Mouse (Mus musculus) small intestine, adult 2 months (tissue): ENCODE measurements around the gene Ssbp3. TPM values are rescaled to one million over a fixed set of nuclear protein-coding genes. Genes with fewer than 3 reads are reported as not detected.

Experiments used
- H3K27ac ChIP-seq: fragments of 200-500 bp; 2 replicates; pipeline ENCODE4 v1.5.1; 2012; ENCODE audit warnings: low read depth, low read length, control low read depth, inconsistent platforms; ENCODE audit not compliant: insufficient read depth
- H3K27me3 ChIP-seq: fragments of 200-500 bp; 2 replicates; pipeline ENCODE4 v1.6.1; 2012; ENCODE audit warnings: mild to moderate bottlenecking, moderate library complexity, low read length, inconsistent platforms; ENCODE audit not compliant: control insufficient read depth, insufficient read depth
- H3K36me3 ChIP-seq: fragments of 200-500 bp; 2 replicates; pipeline ENCODE4 v1.6.1; 2012; ENCODE audit warnings: mild to moderate bottlenecking, low read length, control low read depth, inconsistent platforms; ENCODE audit not compliant: control insufficient read depth, insufficient read depth
- H3K4me1 ChIP-seq: fragments of 200-500 bp; 2 replicates; pipeline ENCODE4 v1.6.1; 2012; ENCODE audit warnings: low read length, inconsistent platforms, mixed read lengths; ENCODE audit not compliant: control insufficient read depth, insufficient read depth, insufficient read length
- H3K4me3 ChIP-seq: fragments of 200-500 bp; 2 replicates; pipeline ENCODE4 v1.5.1; 2012; ENCODE audit warnings: low read depth, mild to moderate bottlenecking, control low read depth, inconsistent platforms, low read length, moderate library complexity
- CTCF ChIP-seq: fragments of 200-500 bp; IDR thresholded peaks from 2 replicates; pipeline ENCODE4 v1.5.1; 2012; ENCODE audit warnings: low read depth, mild to moderate bottlenecking, control low read depth, inconsistent platforms, low read length, moderate library complexity, mixed read lengths; ENCODE audit not compliant: insufficient replicate concordance, insufficient read length; ENCODE audit errors: extremely low read depth
- POLR2A ChIP-seq: fragments of 200-500 bp; IDR thresholded peaks from 2 replicates; pipeline ENCODE4 v1.6.1; 2012; ENCODE audit warnings: low read depth, mild to moderate bottlenecking, control low read depth, inconsistent platforms, low read length, moderate library complexity
- WGBS: fragments of 180-500 bp; shearing (Covaris S2); methylation state at CpG from one replicate; pipeline ENCODE4 v1.1.7; 2018; 5-methylcytosine and 5-hydroxymethylcytosine counted together
- polyA plus RNA-seq: library from polyadenylated mRNA; depleted of rRNA; stranded (reverse); fragments of >200 nt; gene quantifications from 2 replicates; pipeline ENCODE4 v1.2.3, GENCODE M21; 2012

The Ssbp3 gene
- polyA plus RNA-seq, 1 experiment = 21.2 TPM

- Histone ChIP-seq H3K36me3 (peaks cover 28% of the 10 kb centered on the region), H3K27me3 (no peaks in the 10 kb centered on the region), H3K4me3 (no peak overlapping the region), H3K27ac (no peak overlapping the region), H3K4me1 (no peaks in the 10 kb centered on the region)
- WGBS = 56% methylated on average over 4 of the region's 4 CpGs
- TF ChIP-seq POLR2A = no peak
- TF ChIP-seq CTCF = no peak
Measured at GRCm38 (mm10) chr4:107051889-107052288, 141.4 kb downstream of the Ssbp3 start.

GRCm38 (mm10) chr4:107052962-107053553 is 142.6 kb downstream of the Ssbp3 start:
- TF ChIP-seq POLR2A = no peak
- no peak for TF ChIP-seq CTCF
- Histone ChIP-seq H3K4me1 (no peaks in the 10 kb centered on the region), H3K27ac (no peak overlapping the region), H3K36me3 (peaks cover 25% of the 10 kb centered on the region), H3K4me3 (no peak overlapping the region), H3K27me3 (no peaks in the 10 kb centered on the region)
- 61% methylated on average over 5 of the region's 5 CpGs for WGBS

- 82% methylated on average over 3 of the region's 3 CpGs for WGBS
- H3K27me3 ChIP-seq = no peaks in the 10 kb centered on the region
- TF ChIP-seq POLR2A (no peak), CTCF (no peak)
- H3K36me3 ChIP-seq = peaks cover 47% of the 10 kb centered on the region
- no peaks in the 10 kb centered on the region for H3K4me1 ChIP-seq
- H3K27ac ChIP-seq = no peak overlapping the region
- no peak overlapping the region for H3K4me3 ChIP-seq
Measured at GRCm38 (mm10) chr4:107056088-107056487, 145.6 kb downstream of the Ssbp3 start.

- WGBS = 80% methylated on average over 5 of the region's 5 CpGs
- Histone ChIP-seq H3K4me1 (no peaks in the 10 kb centered on the region), H3K27ac (no peak overlapping the region), H3K27me3 (no peaks in the 10 kb centered on the region), H3K4me3 (no peak overlapping the region), H3K36me3 (peaks cover 62% of the 10 kb centered on the region)
- TF ChIP-seq POLR2A = no peak
- no peak for TF ChIP-seq CTCF
Measured at GRCm38 (mm10) chr4:107058346-107058745, 147.8 kb downstream of the Ssbp3 start.

- H3K27me3 ChIP-seq = no peaks in the 10 kb centered on the region
- WGBS = 68% methylated on average over 6 of the region's 6 CpGs
- TF ChIP-seq POLR2A (no peak), CTCF (no peak)
- no peak overlapping the region for H3K27ac ChIP-seq
- no peak overlapping the region for H3K4me3 ChIP-seq
- H3K4me1 ChIP-seq = no peaks in the 10 kb centered on the region
- peaks cover 65% of the 10 kb centered on the region for H3K36me3 ChIP-seq
Measured at GRCm38 (mm10) chr4:107058781-107059180, 148.3 kb downstream of the Ssbp3 start.

GRCm38 (mm10) chr4:107061560-107061959 is 151.1 kb downstream of the Ssbp3 start:
- WGBS = 86% methylated on average over 4 of the region's 4 CpGs
- no peaks in the 10 kb centered on the region for H3K27me3 ChIP-seq
- peaks cover 56% of the 10 kb centered on the region for H3K36me3 ChIP-seq
- no peak overlapping the region for H3K4me3 ChIP-seq
- H3K27ac ChIP-seq = no peak overlapping the region
- peaks cover 3% of the 10 kb centered on the region; the same call in 1 of the 2 replicates for H3K4me1 ChIP-seq
- TF ChIP-seq CTCF (no peak), POLR2A (no peak)

- no peak for TF ChIP-seq POLR2A
- TF ChIP-seq CTCF = no peak
- H3K4me3 ChIP-seq = no peak overlapping the region
- peaks cover 43% of the 10 kb centered on the region for H3K36me3 ChIP-seq
- no peak overlapping the region for H3K27ac ChIP-seq
- H3K27me3 ChIP-seq = no peaks in the 10 kb centered on the region
- 66% methylated on average over 3 of the region's 3 CpGs for WGBS
- peaks cover 8% of the 10 kb centered on the region; the same call in 1 of the 2 replicates for H3K4me1 ChIP-seq
Measured at GRCm38 (mm10) chr4:107063214-107063613, 152.7 kb downstream of the Ssbp3 start.
